Mouse (Mus musculus) bone marrow, adult 2 months (tissue): ENCODE measurements around the gene Smg1.

Experiments
- CTCF ChIP-seq: fragments of 200-500 bp; IDR thresholded peaks from 2 replicates; pipeline ENCODE4 v1.5.1; 2011; ENCODE audit warnings: low read length, control low read depth; ENCODE audit not compliant: control insufficient read depth, insufficient read depth
- POLR2A ChIP-seq: fragments of 200-500 bp; IDR thresholded peaks from 2 replicates; pipeline ENCODE4 v1.6.1; 2011; ENCODE audit warnings: low read depth, mild to moderate bottlenecking, control low read depth, low read length, borderline replicate concordance; ENCODE audit not compliant: control insufficient read depth

DNA sequence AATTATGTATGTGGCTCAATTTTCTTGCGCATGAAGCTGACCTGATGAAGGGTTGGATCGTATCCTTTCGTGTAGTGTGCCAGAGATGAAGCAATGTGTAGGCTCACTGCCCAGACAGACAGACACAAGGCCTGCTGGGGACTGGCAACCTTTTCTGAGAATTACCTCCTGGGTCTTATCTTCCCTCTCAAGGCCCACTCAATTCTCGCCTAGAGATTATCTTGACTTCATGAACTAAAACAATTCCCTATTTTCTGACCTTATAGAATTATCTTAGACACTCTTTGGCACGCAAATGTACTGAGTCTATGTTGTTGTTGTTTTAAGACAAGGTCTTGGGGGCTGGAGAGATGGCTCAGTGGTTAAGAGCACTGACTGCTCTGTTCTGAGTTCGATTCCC lies 22.6 kb upstream of the Smg1 start:
- TF ChIP-seq POLR2A: no peak
- no peak for TF ChIP-seq CTCF
